Mouse (Mus musculus): ENCODE measurements around the gene Sh3pxd2a. TPM values are rescaled to one million over a fixed set of nuclear protein-coding genes. Genes with fewer than 3 reads are reported as not detected.

Sh3pxd2a gene
- total and polyA plus RNA-seq, 3 experiments: 3.9 to 11.3 TPM; not detected in 1

GRCm38 (mm10) chr19:47454167-47455000 is 9.8 kb downstream of the Sh3pxd2a start:
- Histone ChIP-seq H3K9ac (ENCODE audit: control insufficient read depth, low read depth, low read length, poor library complexity, severe bottlenecking) (no peak overlapping the region), H3K79me2 (ENCODE audit: control insufficient read depth, insufficient read depth, low read length, poor library complexity) (no peaks in the 10 kb centered on the region), H3K4me1 (ENCODE audit: control insufficient read depth in 1 of 2, insufficient read depth in 2 of 2, low read length in 2 of 2) (no peaks in the 10 kb centered on the region), H3K9me3 (replicated peaks; ENCODE audit: insufficient read depth, low read length) (no peaks in the 10 kb centered on the region), H3K4me3 (ENCODE audit: control insufficient read depth in 1 of 2, insufficient read depth in 1 of 2, low read depth in 2 of 2, low read length in 2 of 2) (no peak overlapping the region), H3K27ac (ENCODE audit: control insufficient read depth, low read depth, low read length) (no peak overlapping the region), H3K27me3 (ENCODE audit: control insufficient read depth in 1 of 2, insufficient read depth in 2 of 2, low read length in 2 of 2) (no peaks in the 10 kb centered on the region), H3K36me3 (ENCODE audit: control insufficient read depth in 1 of 2, insufficient read depth in 2 of 2, low read length in 2 of 2) (no peaks in the 10 kb centered on the region)
- no peak for DNase-seq (ENCODE audit: low read depth, low spot score)
- TF ChIP-seq MYC (IDR thresholded peaks at IDR 0.05; ENCODE audit: low read depth, low read length) (no peak), ELF1 (IDR thresholded peaks at IDR 0.05; ENCODE audit: low read depth, low read length) (no peak), USF2 (IDR thresholded peaks at IDR 0.05; ENCODE audit: borderline replicate concordance in 1 of 2, insufficient read depth in 1 of 2, low read depth in 1 of 2, low read length in 2 of 2) (no peak), POLR2AphosphoS2 (IDR thresholded peaks at IDR 0.05; ENCODE audit: low read length) (no peak), ZC3H11A (IDR thresholded peaks at IDR 0.05; ENCODE audit: low read depth, low read length) (no peak), MYB (IDR thresholded peaks at IDR 0.05; ENCODE audit: low read depth, low read length) (no peak), TAL1 (IDR thresholded peaks at IDR 0.05; ENCODE audit: low read length) (no peak), EP300 (IDR thresholded peaks at IDR 0.05; ENCODE audit: low read depth in 1 of 2, low read length in 2 of 2) (no peak), CHD2 (IDR thresholded peaks at IDR 0.05; ENCODE audit: low read length) (no peak), GATA1 (IDR thresholded peaks at IDR 0.05; ENCODE audit: low read depth, low read length) (no peak)

- Histone ChIP-seq H3K79me2 (ENCODE audit: control insufficient read depth, insufficient read depth, low read length, poor library complexity) (no peaks in the 10 kb centered on the region), H3K36me3 (ENCODE audit: control insufficient read depth in 1 of 2, insufficient read depth in 2 of 2, low read length in 2 of 2) (no peaks in the 10 kb centered on the region), H3K4me1 (ENCODE audit: control insufficient read depth in 1 of 2, insufficient read depth in 2 of 2, low read length in 2 of 2) (no peaks in the 10 kb centered on the region), H3K9me3 (replicated peaks; ENCODE audit: insufficient read depth, low read length) (no peaks in the 10 kb centered on the region), H3K27ac (ENCODE audit: control insufficient read depth, low read depth, low read length) (no peak overlapping the region), H3K4me3 (ENCODE audit: control insufficient read depth in 1 of 2, insufficient read depth in 1 of 2, low read depth in 2 of 2, low read length in 2 of 2) (no peak overlapping the region), H3K27me3 (ENCODE audit: control insufficient read depth in 1 of 2, insufficient read depth in 2 of 2, low read length in 2 of 2) (no peaks in the 10 kb centered on the region), H3K9ac (ENCODE audit: control insufficient read depth, low read depth, low read length, poor library complexity, severe bottlenecking) (no peak overlapping the region)
- no peak for TF ChIP-seq RAD21 (IDR thresholded peaks at IDR 0.05; ENCODE audit: low read depth, low read length)
- no peak for TF ChIP-seq ETS1 (IDR thresholded peaks at IDR 0.05; ENCODE audit: low read depth, low read length)
- TF ChIP-seq CHD1 (IDR thresholded peaks at IDR 0.05; ENCODE audit: low read depth, low read length): no peak
- TF ChIP-seq KAT2A (conservative IDR thresholded peaks at IDR 0.05; ENCODE audit: low read depth, low read length): no peak
- TF ChIP-seq USF2 (IDR thresholded peaks at IDR 0.05; ENCODE audit: borderline replicate concordance in 1 of 2, insufficient read depth in 1 of 2, low read depth in 1 of 2, low read length in 2 of 2): no peak
- TF ChIP-seq SMC3 (IDR thresholded peaks at IDR 0.05; ENCODE audit: low read depth, low read length): no peak
- TF ChIP-seq CHD2 (IDR thresholded peaks at IDR 0.05; ENCODE audit: low read length): no peak
- no peak for TF ChIP-seq TCF12 (IDR thresholded peaks at IDR 0.05; ENCODE audit: low read depth, low read length)
- no peak for TF ChIP-seq ZC3H11A (IDR thresholded peaks at IDR 0.05; ENCODE audit: low read depth, low read length)
- TF ChIP-seq ZKSCAN1 (IDR thresholded peaks at IDR 0.05; ENCODE audit: low read depth, low read length): no peak
- TF ChIP-seq ZMIZ1 (IDR thresholded peaks at IDR 0.05; ENCODE audit: low read depth, low read length): no peak
- DNase-seq (ENCODE audit: low read depth, low spot score): no peak
Observed at GRCm38 (mm10) chr19:47453352-47453751, 10.8 kb downstream of the Sh3pxd2a start.
